Mouse (Mus musculus): ENCODE results near the gene Sart3. TPM values are rescaled to one million over a fixed set of nuclear protein-coding genes. Genes with fewer than 3 reads are reported as not detected.
"Not testable (repeated sequence)": the region's sequence is repeated elsewhere in the genome, so short reads cannot be mapped to it uniquely, and the experiment has no call there.

Sart3 gene
- polyA plus RNA-seq, 2 experiments = 12.7 to 15.0 TPM

DNA sequence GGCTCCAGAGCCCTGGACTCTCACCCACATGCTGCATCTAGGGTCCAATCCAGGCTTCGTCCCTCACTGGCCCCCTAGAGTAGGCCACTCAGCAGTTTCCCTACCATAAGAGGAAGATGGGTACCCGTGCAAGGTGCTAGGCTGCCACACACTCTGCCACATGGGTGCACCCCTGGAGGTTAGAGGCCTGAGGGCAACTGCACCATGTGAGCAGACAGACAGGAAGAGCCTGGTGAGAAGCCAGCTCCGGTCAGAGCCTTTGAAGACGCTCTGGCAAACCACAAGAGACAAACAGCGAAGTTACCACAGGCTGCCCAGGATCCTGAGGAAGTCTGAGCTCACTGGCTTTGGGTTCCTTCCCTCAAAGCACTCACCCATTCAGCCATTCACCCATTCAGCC, 14.7 kb upstream of the Sart3 start:
- Histone ChIP-seq H3K4me3 (ENCODE audit: insufficient read depth in 1 of 2, low read depth in 2 of 2, low read length in 2 of 2) (no peak overlapping the region), H3K4me2 (ENCODE audit: low read depth) (no peak overlapping the region), H3K9ac (replicated peaks) (no peak overlapping the region), H3K4me1 (replicated peaks; ENCODE audit: control insufficient read depth in 2 of 2, insufficient read depth in 2 of 2, low read length in 1 of 2) (peaks cover 0 to 11% of the 10 kb centered on the region in 2 experiments; a peak in 2 of 4 replicates), H3K27me3 (ENCODE audit: control insufficient read depth, insufficient read depth, low read length) (no peaks in the 10 kb centered on the region), H3K9me3 (ENCODE audit: control insufficient read depth, low read length) (no peaks in the 10 kb centered on the region), H3K27ac (no peak overlapping the region), H3K36me3 (replicated peaks; ENCODE audit: control insufficient read depth, insufficient read depth, low read depth) (no peaks in the 10 kb centered on the region)
- 29% methylated on average over 5 of the region's 5 CpGs for WGBS (ENCODE audit: insufficient replicate concordance)
- TF ChIP-seq CTCF (IDR thresholded peaks at IDR 0.05; ENCODE audit: low read depth) (no peak), EP300 (IDR thresholded peaks at IDR 0.05; ENCODE audit: low read depth) (no peak)
- DNase-seq (ENCODE audit: low read depth in 3 of 3, low spot score in 3 of 3) = no peak
- ATAC-seq (ENCODE audit: insufficient read depth) = no peak

DNA sequence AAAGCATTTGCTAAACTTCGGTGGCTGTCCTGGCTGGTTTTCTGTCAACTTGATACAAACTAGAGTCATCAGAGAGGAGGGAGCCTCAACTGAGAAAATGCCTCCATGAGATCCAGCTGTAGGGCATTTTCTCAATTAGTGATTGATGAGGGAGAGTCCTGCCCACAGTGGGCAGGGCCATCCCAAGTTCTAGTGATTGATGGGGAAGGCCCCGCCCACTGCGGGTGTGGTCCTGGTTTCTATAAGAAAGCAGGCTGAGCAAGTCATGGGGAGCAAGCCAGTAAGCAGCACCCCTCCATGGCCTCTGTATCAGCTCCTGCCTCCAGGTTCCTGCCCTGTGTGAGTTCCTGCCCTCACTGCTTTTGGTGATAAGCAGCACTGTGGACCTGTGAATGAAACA, 11.8 kb upstream of the Sart3 start:
- not testable (repeated sequence) for H3K4me2 ChIP-seq (ENCODE audit: low read depth); H3K9ac ChIP-seq (replicated peaks); H3K36me3 ChIP-seq (replicated peaks; ENCODE audit: control insufficient read depth, insufficient read depth, low read depth); H3K27me3 ChIP-seq (ENCODE audit: control insufficient read depth, insufficient read depth, low read length); ATAC-seq (ENCODE audit: insufficient read depth); H3K27ac ChIP-seq; H3K4me3 ChIP-seq (ENCODE audit: insufficient read depth in 1 of 2, low read depth in 2 of 2, low read length in 2 of 2); H3K9me3 ChIP-seq (ENCODE audit: control insufficient read depth, low read length); DNase-seq (ENCODE audit: low read depth in 3 of 3, low spot score in 3 of 3); H3K4me1 ChIP-seq (replicated peaks; ENCODE audit: control insufficient read depth in 2 of 2, insufficient read depth in 2 of 2, low read length in 1 of 2)
- WGBS (ENCODE audit: insufficient replicate concordance) = 43% methylated on average over 3 of the region's 3 CpGs

DNA sequence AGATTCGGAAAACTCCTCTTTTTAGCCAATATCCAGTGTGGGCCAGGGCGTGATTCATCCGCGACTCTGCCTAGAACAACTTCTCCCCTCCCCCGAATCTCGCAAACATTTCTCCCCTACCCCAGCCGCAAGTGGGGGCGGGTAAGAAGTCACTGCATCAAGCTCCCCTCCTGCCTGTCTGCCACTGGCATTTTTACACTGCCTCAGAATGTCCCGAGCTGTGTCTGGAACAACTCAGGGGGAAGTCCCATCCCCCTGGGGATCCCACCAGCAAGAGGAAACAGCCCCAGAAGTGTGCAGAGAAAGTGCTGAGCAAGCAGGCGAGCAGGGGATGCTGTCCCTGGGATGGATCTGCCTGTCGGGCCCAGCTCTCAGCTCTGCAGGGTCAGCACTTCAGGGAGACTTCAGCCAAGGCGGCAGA, 11.3 kb upstream of the Sart3 start:
- 18% methylated on average over 12 of the region's 12 CpGs for WGBS (ENCODE audit: insufficient replicate concordance)
- H3K27ac ChIP-seq = no peak overlapping the region
- H3K9ac ChIP-seq (replicated peaks) = no peak overlapping the region
- TF ChIP-seq EP300 (IDR thresholded peaks at IDR 0.05; ENCODE audit: low read depth) = no peak
- TF ChIP-seq CTCF (IDR thresholded peaks at IDR 0.05; ENCODE audit: low read depth) = no peak
- DNase-seq (ENCODE audit: low read depth in 3 of 3, low spot score in 3 of 3) (no peak), ATAC-seq (ENCODE audit: insufficient read depth) (peak; percentile 27; the same call in 1 of the 2 replicates)
- no peaks in the 10 kb centered on the region for H3K36me3 ChIP-seq (replicated peaks; ENCODE audit: control insufficient read depth, insufficient read depth, low read depth)
- no peak overlapping the region for H3K4me3 ChIP-seq (ENCODE audit: insufficient read depth in 1 of 2, low read depth in 2 of 2, low read length in 2 of 2)
- no peaks in the 10 kb centered on the region for H3K9me3 ChIP-seq (ENCODE audit: control insufficient read depth, low read length)
- no peaks in the 10 kb centered on the region for H3K27me3 ChIP-seq (ENCODE audit: control insufficient read depth, insufficient read depth, low read length)
- H3K4me1 ChIP-seq (replicated peaks; ENCODE audit: control insufficient read depth in 2 of 2, insufficient read depth in 2 of 2, low read length in 1 of 2) = no peaks in the 10 kb centered on the region
- no peak overlapping the region for H3K4me2 ChIP-seq (ENCODE audit: low read depth)

DNA sequence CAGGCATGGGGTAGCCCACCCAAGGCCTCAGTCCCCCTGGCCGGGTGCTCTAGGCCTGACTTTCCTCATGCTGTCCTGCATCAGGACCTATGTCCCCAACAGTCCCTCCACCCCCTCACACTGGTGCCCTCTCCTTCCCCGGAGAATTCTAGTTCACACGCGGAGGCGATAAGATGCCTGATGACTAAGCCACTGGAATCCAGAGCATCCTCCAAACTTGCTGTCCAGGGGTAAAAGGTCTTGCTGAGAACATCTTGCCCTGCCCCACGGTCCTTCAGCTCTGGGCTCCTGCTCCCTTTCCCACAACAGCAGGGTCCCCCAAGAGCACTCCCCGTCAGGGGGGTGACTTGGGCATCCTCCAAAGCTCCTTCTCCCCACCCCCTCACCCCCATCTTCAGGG, 10.3 kb upstream of the Sart3 start:
- DNase-seq (ENCODE audit: low read depth in 3 of 3, low spot score in 3 of 3) (no peak), ATAC-seq (ENCODE audit: insufficient read depth) (no peak)
- TF ChIP-seq CTCF (IDR thresholded peaks at IDR 0.05; ENCODE audit: low read depth) (no peak), EP300 (IDR thresholded peaks at IDR 0.05; ENCODE audit: low read depth) (no peak)
- WGBS (ENCODE audit: insufficient replicate concordance) = 76% methylated on average over 7 of the region's 7 CpGs
- peaks cover 2% of the 10 kb centered on the region; the same call in 1 of the 2 replicates for H3K36me3 ChIP-seq (replicated peaks; ENCODE audit: control insufficient read depth, insufficient read depth, low read depth)
- no peaks in the 10 kb centered on the region for H3K4me1 ChIP-seq (replicated peaks; ENCODE audit: control insufficient read depth in 2 of 2, insufficient read depth in 2 of 2, low read length in 1 of 2)
- no peak overlapping the region for H3K4me3 ChIP-seq (ENCODE audit: insufficient read depth in 1 of 2, low read depth in 2 of 2, low read length in 2 of 2)
- H3K4me2 ChIP-seq (ENCODE audit: low read depth) = no peak overlapping the region
- no peaks in the 10 kb centered on the region for H3K9me3 ChIP-seq (ENCODE audit: control insufficient read depth, low read length)
- H3K27me3 ChIP-seq (ENCODE audit: control insufficient read depth, insufficient read depth, low read length) = no peaks in the 10 kb centered on the region
- H3K9ac ChIP-seq (replicated peaks) = no peak overlapping the region
- no peak overlapping the region for H3K27ac ChIP-seq

DNA sequence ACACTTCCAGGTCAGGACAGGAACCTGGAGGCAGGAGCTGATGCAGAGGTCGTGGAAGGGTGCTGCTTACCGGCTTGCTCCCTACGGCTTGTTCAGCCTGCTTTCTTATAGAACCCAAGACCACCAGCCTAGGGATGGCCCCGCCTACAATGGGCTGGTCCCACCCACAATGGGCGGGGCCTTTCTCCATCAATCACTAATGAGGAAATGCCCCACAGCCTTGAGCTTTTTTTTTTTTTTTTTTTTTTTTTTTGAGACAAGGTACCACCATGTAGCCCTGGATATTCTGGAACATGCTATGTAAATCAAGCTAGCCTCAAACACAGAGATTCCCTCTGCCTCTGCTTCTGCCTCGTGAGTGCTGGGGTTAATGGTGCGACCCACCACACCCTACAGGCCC, 9.6 kb upstream of the Sart3 start:
- H3K9me3 ChIP-seq (ENCODE audit: control insufficient read depth, low read length) = no peaks in the 10 kb centered on the region
- DNase-seq (ENCODE audit: low read depth in 3 of 3, low spot score in 3 of 3) (no peak), ATAC-seq (ENCODE audit: insufficient read depth) (no peak)
- no peak overlapping the region for H3K4me3 ChIP-seq (ENCODE audit: insufficient read depth in 1 of 2, low read depth in 2 of 2, low read length in 2 of 2)
- TF ChIP-seq CTCF (IDR thresholded peaks at IDR 0.05; ENCODE audit: low read depth) (no peak), EP300 (IDR thresholded peaks at IDR 0.05; ENCODE audit: low read depth) (no peak)
- WGBS (ENCODE audit: insufficient replicate concordance) = 55% methylated on average over 7 of the region's 7 CpGs
- H3K4me1 ChIP-seq (replicated peaks; ENCODE audit: control insufficient read depth in 2 of 2, insufficient read depth in 2 of 2, low read length in 1 of 2) = no peaks in the 10 kb centered on the region
- no peak overlapping the region for H3K9ac ChIP-seq (replicated peaks)
- H3K27me3 ChIP-seq (ENCODE audit: control insufficient read depth, insufficient read depth, low read length) = no peaks in the 10 kb centered on the region
- H3K4me2 ChIP-seq (ENCODE audit: low read depth) = no peak overlapping the region
- H3K27ac ChIP-seq = no peak overlapping the region
- peaks cover 6% of the 10 kb centered on the region for H3K36me3 ChIP-seq (replicated peaks; ENCODE audit: control insufficient read depth, insufficient read depth, low read depth)

All from liver, embryonic 14.5 days (tissue).